In the genomic region with DNA sequence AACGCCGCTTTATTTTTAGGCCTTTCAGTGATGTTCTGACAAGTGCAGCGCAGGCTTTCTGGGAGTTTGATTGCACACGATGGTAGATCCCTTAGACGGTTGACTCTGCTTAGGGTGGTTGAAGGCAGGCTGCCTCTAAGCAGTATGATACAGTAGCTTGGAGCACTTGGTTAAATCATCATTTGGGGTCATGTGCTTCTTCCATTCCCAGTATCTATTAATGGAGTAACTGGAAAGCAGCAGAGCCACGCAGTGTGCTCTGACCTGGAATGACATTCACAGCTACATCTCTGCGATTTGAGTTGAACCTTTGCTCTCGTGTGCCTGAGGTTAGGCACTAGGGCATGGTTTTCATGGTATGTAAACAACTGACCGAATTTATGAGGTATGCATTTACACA, we compare ENCODE assay signal across 28 mouse cellular contexts. TPM values are rescaled to one million over a fixed set of nuclear protein-coding genes. Genes with fewer than 3 reads are reported as not detected.
DNase-seq lines count a peak whose midpoint lies in the region; ATAC-seq and TF ChIP-seq lines count a peak whose summit lies in the region.
"Had no signal": no experiment of that assay in that cellular context is flagged by ENCODE, and none has a peak within 500 bp of the region (broad histone marks: within the 10 kb centered on the region; RNA-seq: fewer than 3 reads in every experiment).

No protein-coding gene starts in this region.

- DNase-seq in heart, adult 8-10 months (ENCODE audit: low spot score) = peak; percentile 33
- DNase-seq in heart, postnatal 14 days = no peak
- peak; percentile 64 for DNase-seq in skeletal muscle tissue, adult 2 months (ENCODE audit: low read depth, low spot score)
- no peak for DNase-seq in liver, postnatal 0 days
- DNase-seq: adrenal gland, adult 2 months; adrenal gland, postnatal 36 days; B cell, adult 2 months; cerebellum, adult 18-20 months; cerebellum, postnatal 14 days; forebrain, postnatal 0 days; gastrocnemius, postnatal 14 days; kidney, adult 9 months; kidney, postnatal 10 days; layer of hippocampus, postnatal 36 days; left cerebral cortex, postnatal 4 days; lung, adult 18-20 months; lung, postnatal 4 days; midbrain, embryonic 14.5 days; right cerebral cortex, adult 18-20 months had no signal

- H3K4me2 ChIP-seq in heart, embryonic 13.5 days = no peak overlapping the region
- no peak overlapping the region for H3K4me2 ChIP-seq in heart, embryonic 15.5 days
- H3K4me2 ChIP-seq in liver, postnatal 0 days (ENCODE audit: low read depth, low read length) = no peak overlapping the region
- H3K4me2 ChIP-seq: embryonic facial prominence, embryonic 15.5 days; forebrain, embryonic 12.5 days; hindbrain, embryonic 14.5 days; liver, embryonic 12.5 days had no signal

- intact Hi-C loops in heart, postnatal 14 days (cut with DNase I) = no loop called here

- no peak for TF ChIP-seq CTCF in liver, postnatal 0 days (IDR thresholded peaks at IDR 0.05; ENCODE audit: low read depth)

- TF ChIP-seq EP300 in liver, postnatal 0 days (IDR thresholded peaks at IDR 0.05; ENCODE audit: low read depth) = no peak

- no peaks in the 10 kb centered on the region for H3K27me3 ChIP-seq in heart, embryonic 13.5 days (replicated peaks)
- no peaks in the 10 kb centered on the region for H3K27me3 ChIP-seq in heart, embryonic 15.5 days
- H3K27me3 ChIP-seq in liver, postnatal 0 days (ENCODE audit: insufficient read depth, low read length) = no peaks in the 10 kb centered on the region
- H3K27me3 ChIP-seq: embryonic facial prominence, embryonic 15.5 days; forebrain, embryonic 12.5 days; liver, embryonic 12.5 days had no signal

- H3K9me3 ChIP-seq in heart, embryonic 13.5 days = no peaks in the 10 kb centered on the region
- no peaks in the 10 kb centered on the region for H3K9me3 ChIP-seq in heart, embryonic 15.5 days (replicated peaks)
- H3K9me3 ChIP-seq in liver, postnatal 0 days (ENCODE audit: low read length) = no peaks in the 10 kb centered on the region
- H3K9me3 ChIP-seq: embryonic facial prominence, embryonic 10.5 days; embryonic facial prominence, embryonic 15.5 days; forebrain, embryonic 12.5 days; liver, embryonic 12.5 days had no signal

- H3K27ac ChIP-seq in heart, embryonic 13.5 days (replicated peaks) = peak overlapping the region; percentile 43
- peak overlapping the region; percentile 47; the same call in 1 of the 2 replicates for H3K27ac ChIP-seq in heart, embryonic 15.5 days
- no peak overlapping the region for H3K27ac ChIP-seq in liver, postnatal 0 days (ENCODE audit: low read depth)
- H3K27ac ChIP-seq: embryonic facial prominence, embryonic 10.5 days; embryonic facial prominence, embryonic 15.5 days; forebrain, embryonic 12.5 days; hindbrain, embryonic 14.5 days; liver, embryonic 12.5 days had no signal

- WGBS in heart, embryonic 13.5 days = 44% methylated on average over 9 of the region's 9 CpGs
- WGBS in heart, embryonic 15.5 days = 44% methylated on average over 9 of the region's 9 CpGs
- 73% methylated on average over 9 of the region's 9 CpGs for WGBS in liver, postnatal 0 days (ENCODE audit: insufficient replicate concordance)

- ATAC-seq in heart, embryonic 13.5 days (ENCODE audit: extremely low read depth, insufficient number of reproducible peaks, low FRiP score, low TSS enrichment) = no peak
- no peak for ATAC-seq in heart, embryonic 15.5 days (replicated peaks; ENCODE audit: insufficient number of reproducible peaks, insufficient read depth, low FRiP score, low read depth)
- no peak for ATAC-seq in liver, postnatal 0 days
- ATAC-seq: forebrain, postnatal 0 days; intestine, postnatal 0 days; liver, embryonic 12.5 days; lung, postnatal 0 days had no signal

- H3K9ac ChIP-seq in heart, embryonic 13.5 days = no peak overlapping the region
- H3K9ac ChIP-seq in heart, embryonic 15.5 days = no peak overlapping the region
- H3K9ac ChIP-seq in liver, postnatal 0 days (replicated peaks) = no peak overlapping the region
- H3K9ac ChIP-seq: embryonic facial prominence, embryonic 15.5 days; forebrain, embryonic 12.5 days; forebrain, postnatal 0 days; hindbrain, embryonic 14.5 days; liver, embryonic 12.5 days had no signal

- H3K4me1 ChIP-seq in heart, embryonic 13.5 days = peaks cover 44% of the 10 kb centered on the region
- H3K4me1 ChIP-seq in heart, embryonic 15.5 days (replicated peaks) = peaks cover 21% of the 10 kb centered on the region
- H3K4me1 ChIP-seq in liver, postnatal 0 days (ENCODE audit: insufficient read depth) = no peaks in the 10 kb centered on the region
- H3K4me1 ChIP-seq: embryonic facial prominence, embryonic 15.5 days; forebrain, embryonic 12.5 days; liver, embryonic 12.5 days had no signal

- no peak overlapping the region for H3K4me3 ChIP-seq in heart, embryonic 13.5 days
- H3K4me3 ChIP-seq in heart, embryonic 15.5 days = no peak overlapping the region
- H3K4me3 ChIP-seq in liver, postnatal 0 days (ENCODE audit: low read depth, low read length) = no peak overlapping the region
- H3K4me3 ChIP-seq: embryonic facial prominence, embryonic 10.5 days; embryonic facial prominence, embryonic 15.5 days; forebrain, embryonic 12.5 days; liver, embryonic 12.5 days had no signal

- no peaks in the 10 kb centered on the region for H3K36me3 ChIP-seq in heart, embryonic 13.5 days
- H3K36me3 ChIP-seq in heart, embryonic 15.5 days = no peaks in the 10 kb centered on the region
- H3K36me3 ChIP-seq in liver, postnatal 0 days (replicated peaks; ENCODE audit: insufficient read depth, low read length) = no peaks in the 10 kb centered on the region
- H3K36me3 ChIP-seq: embryonic facial prominence, embryonic 10.5 days; embryonic facial prominence, embryonic 15.5 days; forebrain, embryonic 12.5 days; liver, embryonic 12.5 days had no signal

RNA-seq across cellular contexts. Expression of gene Palld, which starts 11.5 kb away (rescaled TPM):
- total RNA-seq in heart, adult 8-10 months (2022) = 100 to 1,000 TPM; 172 to 203 (median 189) TPM
- total RNA-seq in heart, postnatal 14 days (2021) = 100 to 1,000 TPM; 263 to 269 TPM
- polyA plus RNA-seq in heart, embryonic 13.5 days (2015; fragmentation: Nextera tagmentation; extraction: Ambion mirVana) = 166 and 167 TPM in 2 replicates
- 173 and 181 TPM in 2 replicates for polyA plus RNA-seq in heart, embryonic 15.5 days (2015; fragmentation: Nextera tagmentation; extraction: Ambion mirVana)
- 10.2 and 11.7 TPM in 2 replicates for polyA plus RNA-seq in liver, postnatal 0 days (2015; fragmentation: Nextera tagmentation; extraction: Ambion mirVana)

RNA-seq across cellular contexts. Expression of gene Ddx60, which starts 13.9 kb away (rescaled TPM):
- total RNA-seq in heart, adult 8-10 months (2022) = 1 to 10 TPM in 3 of 4 experiments, under 1 TPM in 1; 0.80 to 2.6 (median 1.9) TPM
- total RNA-seq in heart, postnatal 14 days (2021) = 1 to 10 TPM in 1 of 2 experiments, under 1 TPM in 1; 1.00 to 1.7 TPM
- 2.6 and 2.7 TPM in 2 replicates for polyA plus RNA-seq in heart, embryonic 13.5 days (2015; fragmentation: Nextera tagmentation; extraction: Ambion mirVana)
- polyA plus RNA-seq in heart, embryonic 15.5 days (2015; fragmentation: Nextera tagmentation; extraction: Ambion mirVana) = 2.1 and 2.7 TPM in 2 replicates
- polyA plus RNA-seq in liver, postnatal 0 days (2015; fragmentation: Nextera tagmentation; extraction: Ambion mirVana) = 2.7 TPM in 2 replicates

Comparison
In these comparisons a context has a peak if more than half of its experiments do, and no peak if none do; other contexts are left out.
1. DNase-seq: peak in heart, adult 8-10 months (single experiment) and skeletal muscle tissue, adult 2 months (single experiment); none in heart, postnatal 14 days (0 of 2) and liver, postnatal 0 days (single experiment).
2. RNA of gene Palld, which starts 11.5 kb away (polyA plus RNA-seq): 173 to 181 TPM in heart, embryonic 15.5 days and 166 to 167 TPM in heart, embryonic 13.5 days; 10.2 to 11.7 TPM in liver, postnatal 0 days; every median in the first group is over 10 times any median in the second.